Mouse (Mus musculus): ENCODE data around the gene Mdn1.

The Mdn1 gene

DNA sequence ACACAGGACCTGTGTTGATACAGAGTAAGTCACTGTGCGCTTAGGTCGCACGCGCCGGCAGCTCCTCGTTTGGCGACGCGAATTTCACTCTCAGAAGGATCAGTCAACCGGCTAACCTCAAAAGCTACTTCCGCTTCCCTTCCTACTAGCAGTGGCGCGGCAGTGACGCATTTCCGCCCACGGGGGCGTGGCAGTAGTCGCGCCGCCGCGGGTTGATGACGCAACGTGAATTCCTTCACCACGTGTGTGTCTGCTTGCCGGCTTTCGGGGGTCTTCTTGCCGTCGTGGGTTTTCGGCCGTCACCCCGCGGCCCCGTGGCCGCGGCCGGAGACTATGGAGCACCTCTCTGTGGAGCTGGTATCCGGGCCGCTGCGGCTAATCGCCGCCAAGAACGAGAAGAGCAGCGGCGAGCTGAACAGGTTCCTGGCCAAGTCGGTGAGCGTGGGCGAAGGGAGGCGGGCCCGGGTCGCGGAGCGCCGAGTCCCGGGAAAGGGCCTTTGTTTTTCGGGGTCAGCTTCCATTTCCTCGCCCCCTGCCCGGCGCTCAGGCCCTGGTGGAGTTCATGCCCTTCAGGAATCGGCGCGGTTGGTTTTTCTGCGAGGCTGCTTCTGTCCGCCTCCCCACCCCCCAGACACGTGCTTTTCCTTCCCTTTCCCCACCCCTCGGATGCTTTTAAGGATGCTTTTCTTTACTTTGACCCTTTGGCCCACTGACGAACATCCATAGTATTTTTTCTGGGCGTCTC is at the start of gene Mdn1:
Gene Mdn1, plus strand, starts transcription at position 202 of the 745 bp plus-strand sequence.
- DNase-seq (ENCODE audit: low read depth, low spot score) = peak; percentile 92

- peak; percentile 99 for DNase-seq (ENCODE audit: low read depth, low spot score)
These were observed 41.7 kb upstream of the Mdn1 start, which contains the start of gene Casp8ap2 for GRCm38 (mm10) chr4:32615034-32615881. TSS of gene Casp8ap2 (plus strand) at chr4:32615451.

- no peak for DNase-seq (ENCODE audit: low read depth, low spot score)
These were observed 35.3 kb upstream of the Mdn1 start for GRCm38 (mm10) chr4:32621637-32622036.

DNA sequence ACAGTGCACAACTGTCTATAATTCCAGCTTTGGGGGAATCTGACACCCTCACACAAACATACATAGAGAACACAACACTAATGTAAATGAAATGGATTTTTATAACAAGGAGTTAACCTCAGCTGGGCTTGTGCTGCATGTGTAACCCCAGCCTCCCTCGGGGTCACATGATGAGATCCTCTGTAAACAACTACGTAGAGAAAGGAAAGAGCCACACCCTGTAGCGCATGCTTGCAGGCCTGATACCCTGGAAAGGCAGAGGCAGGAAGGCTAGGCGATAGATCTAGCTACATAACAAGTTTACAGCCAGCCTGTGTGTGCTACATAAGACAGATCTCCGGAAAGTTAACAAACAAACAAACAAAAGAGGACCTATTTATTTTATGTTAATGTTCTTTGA is 5.2 kb upstream of the Mdn1 start:
- no peak for DNase-seq (ENCODE audit: low read depth, low spot score)

DNA sequence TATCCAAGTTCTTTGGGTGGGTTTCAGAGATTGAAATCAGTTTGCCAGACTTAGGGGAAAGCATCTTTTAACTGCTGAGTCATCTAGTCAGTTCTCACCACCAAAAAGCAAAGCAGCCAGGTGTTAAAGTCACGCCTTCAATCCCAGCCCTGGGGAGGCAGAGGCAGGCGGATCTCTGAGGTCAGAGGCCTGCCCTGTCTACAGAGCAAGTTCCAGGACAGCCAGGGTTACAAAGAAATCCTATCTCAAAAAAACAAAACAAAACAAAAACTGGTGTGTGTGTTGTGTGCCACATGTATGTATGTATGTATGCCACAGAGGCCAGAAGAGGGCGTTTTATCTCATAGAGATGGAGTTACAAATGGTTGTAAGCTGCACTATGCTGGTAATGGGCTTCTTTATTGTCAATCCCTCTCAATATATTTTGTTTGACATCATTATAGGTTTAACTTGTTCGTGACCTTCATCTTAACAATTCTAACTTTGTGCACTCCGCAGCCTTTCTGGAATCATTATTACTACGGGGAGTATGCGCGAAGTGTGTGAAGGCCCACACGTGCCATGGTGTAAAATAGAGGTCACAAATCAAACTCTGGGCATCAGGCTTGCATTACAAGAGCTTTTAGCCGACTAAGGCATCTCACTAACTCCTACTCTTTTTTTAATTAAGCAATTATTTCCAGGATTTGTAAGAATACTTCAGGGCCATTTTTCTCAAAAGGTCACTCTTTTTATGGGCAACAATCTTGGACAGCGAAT is 594 bp upstream of the Mdn1 start:
- DNase-seq (ENCODE audit: low read depth, low spot score) = peak; percentile 42

DNA sequence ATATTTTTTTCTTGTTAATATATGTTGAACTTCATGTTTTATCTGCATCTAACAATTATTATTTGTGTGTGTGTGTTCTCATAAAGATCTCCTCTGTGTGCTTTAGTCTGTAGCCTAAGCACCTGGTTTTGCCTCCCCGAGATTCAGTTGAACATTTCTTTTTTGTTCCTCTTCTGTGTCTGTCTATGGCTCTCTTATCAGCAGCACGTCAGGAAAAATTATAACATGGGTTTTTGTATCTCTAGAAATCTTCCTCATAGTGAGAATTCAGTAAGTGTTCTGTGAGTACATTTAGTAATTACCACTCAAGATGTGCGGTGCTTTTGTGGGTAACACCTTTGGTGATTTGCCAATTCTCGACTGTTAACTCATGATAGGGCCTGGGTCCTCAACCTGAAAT is 8.9 kb downstream of the Mdn1 start:
- no peak for DNase-seq (ENCODE audit: low read depth, low spot score)

GRCm38 (mm10) chr4:32668291-32668690 is 11.4 kb downstream of the Mdn1 start:
- DNase-seq (ENCODE audit: low read depth, low spot score) = peak; percentile 42

GRCm38 (mm10) chr4:32669825-32670224 is 12.9 kb downstream of the Mdn1 start:
- DNase-seq (ENCODE audit: low read depth, low spot score) = no peak

DNA sequence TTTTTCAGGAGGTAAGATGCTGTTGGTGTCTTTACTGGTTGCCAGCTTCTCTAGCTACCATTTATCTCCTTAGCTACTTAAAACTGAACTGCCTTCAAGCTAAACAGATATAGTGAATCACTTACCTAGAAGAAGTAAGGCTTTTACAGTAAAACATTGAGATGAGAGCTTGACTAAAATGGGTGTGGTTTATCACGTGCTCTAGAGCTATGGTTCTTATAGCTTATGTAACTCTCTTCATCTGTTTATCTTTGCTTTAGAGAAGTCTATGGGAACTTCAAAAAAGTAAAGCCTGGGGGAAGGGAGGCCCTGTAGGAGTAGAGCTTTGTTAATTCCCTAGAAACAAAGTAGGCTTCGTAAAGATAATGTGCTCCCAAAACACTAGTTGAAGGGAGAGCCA is 17.1 kb downstream of the Mdn1 start:
- DNase-seq (ENCODE audit: low read depth, low spot score) = no peak

DNA sequence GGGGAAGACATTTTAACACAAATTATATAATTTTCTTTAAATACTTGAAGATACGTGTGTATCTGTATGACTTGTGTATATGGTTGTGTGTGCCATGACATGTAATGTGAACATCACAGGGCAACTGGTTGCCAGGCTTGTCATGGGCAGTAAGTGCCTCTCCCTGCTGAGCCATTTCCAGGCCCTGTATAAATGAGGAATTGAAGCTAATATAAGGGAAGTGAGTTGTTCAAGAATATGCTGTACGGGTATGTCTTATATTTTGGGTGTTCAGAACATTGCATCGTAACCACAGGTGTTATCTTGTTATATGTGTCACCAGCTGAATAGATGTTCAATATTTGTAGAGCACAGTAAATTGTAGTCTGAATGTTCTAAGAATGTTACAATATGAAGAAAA is 20.6 kb downstream of the Mdn1 start:
- no peak for DNase-seq (ENCODE audit: low read depth, low spot score)

- DNase-seq (ENCODE audit: low read depth, low spot score) = peak; percentile 17
These were observed 23.9 kb downstream of the Mdn1 start for GRCm38 (mm10) chr4:32680843-32681242.

DNA sequence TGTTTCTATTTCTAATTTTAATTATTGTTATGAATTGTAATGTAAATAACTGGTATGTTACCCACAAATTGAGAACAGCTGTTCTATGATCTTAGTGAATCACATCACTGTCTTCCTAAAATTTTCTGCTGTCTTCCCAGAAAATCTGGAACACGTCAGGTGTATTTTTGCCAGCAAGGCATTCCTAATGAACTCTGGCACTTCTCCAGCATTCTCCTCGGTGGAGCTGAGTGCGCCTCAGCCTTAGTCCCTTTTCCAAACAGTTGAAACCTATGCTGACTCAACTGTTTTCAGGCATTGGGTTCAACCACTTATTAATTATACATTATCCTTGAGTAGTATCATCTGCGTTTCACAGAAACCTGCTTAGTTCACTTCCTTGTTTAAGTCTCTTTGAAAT is 25.6 kb downstream of the Mdn1 start:
- DNase-seq (ENCODE audit: low read depth, low spot score) = peak; percentile 4

GRCm38 (mm10) chr4:32683061-32683582 is 26.2 kb downstream of the Mdn1 start:
- DNase-seq (ENCODE audit: low read depth, low spot score) = no peak

DNA sequence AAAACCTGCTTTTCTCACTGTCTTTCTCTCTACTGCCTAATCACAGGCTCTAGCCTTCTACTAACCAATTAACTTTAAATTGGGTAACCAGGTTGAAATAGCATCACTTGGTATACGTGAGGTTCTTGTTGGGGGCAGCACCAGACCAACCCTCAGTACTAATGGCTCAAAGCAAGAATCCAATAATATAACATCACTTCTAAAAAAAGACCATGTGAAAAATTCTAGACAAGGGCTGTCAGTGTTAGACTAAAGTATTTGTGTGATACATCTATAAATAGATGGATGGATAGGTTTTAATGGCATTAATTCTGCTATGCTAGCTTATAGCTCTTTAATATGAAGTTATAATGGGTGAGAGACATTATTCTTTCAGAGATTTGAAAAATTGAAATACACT is 60.8 kb downstream of the Mdn1 start:
- DNase-seq (ENCODE audit: low read depth, low spot score) = no peak

GRCm38 (mm10) chr4:32745394-32745793 is 88.5 kb downstream of the Mdn1 start:
- peak; percentile 4 for DNase-seq (ENCODE audit: low read depth, low spot score)

DNA sequence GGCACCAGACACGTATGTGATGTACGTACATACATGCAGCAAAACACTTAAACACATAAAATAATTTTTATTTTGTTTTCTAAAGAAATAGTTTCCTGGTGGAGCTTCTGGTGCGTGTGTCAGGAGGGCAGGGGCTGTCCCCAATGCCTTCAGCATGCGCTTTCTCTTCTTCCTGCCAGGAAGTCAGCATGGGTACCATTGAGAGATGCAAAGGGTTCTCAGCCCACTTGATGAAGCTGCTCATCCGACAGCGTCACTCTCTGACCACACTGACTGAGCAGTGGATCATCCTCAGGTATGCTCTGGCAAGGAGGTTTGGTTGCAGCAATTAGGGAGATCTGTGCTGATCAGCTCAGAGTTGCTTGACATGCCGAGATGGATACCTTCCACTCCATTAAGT is 91.5 kb downstream of the Mdn1 start:
- DNase-seq (ENCODE audit: low read depth, low spot score) = no peak

DNA sequence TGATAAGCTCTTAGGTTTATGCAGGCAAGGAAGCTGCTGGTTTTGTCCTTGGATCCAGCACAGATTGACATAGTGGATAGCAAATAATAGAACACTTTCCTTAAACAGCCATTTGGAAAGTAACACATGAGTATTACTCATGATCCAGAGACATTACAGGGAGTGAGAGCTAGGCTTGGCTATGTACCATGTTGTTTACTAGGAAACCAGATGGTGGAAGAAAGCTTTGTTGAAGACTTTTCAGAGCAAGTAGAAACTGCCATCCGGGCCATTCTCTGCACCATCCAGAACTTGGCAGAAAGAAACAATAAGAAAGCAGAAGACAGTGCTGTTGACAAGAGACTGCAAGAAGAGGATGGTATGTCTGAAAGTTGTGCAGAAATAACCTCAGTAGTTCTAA is 93.8 kb downstream of the Mdn1 start:
- DNase-seq (ENCODE audit: low read depth, low spot score) = no peak

GRCm38 (mm10) chr4:32757430-32757829 is 100.5 kb downstream of the Mdn1 start:
- DNase-seq (ENCODE audit: low read depth, low spot score) = no peak

DNA sequence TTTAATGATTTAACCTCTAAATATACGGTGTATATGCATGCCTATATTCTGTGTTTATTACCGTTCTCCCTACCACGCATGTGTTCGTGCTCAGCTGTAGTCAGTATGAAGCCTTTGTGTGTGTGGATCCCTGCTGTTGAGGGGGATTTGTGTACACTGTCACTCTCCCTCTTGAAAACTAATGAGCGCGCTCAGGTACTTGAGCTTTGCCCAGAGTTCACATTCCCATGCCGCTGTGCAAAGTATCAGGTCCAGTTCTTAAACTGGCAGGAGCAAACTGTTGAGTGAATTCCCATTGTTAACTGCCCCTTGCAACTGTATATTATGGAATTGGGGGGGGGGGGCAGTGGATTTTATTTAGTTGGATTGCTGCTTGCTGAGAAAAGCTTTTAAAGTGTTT is 110.6 kb downstream of the Mdn1 start:
- DNase-seq (ENCODE audit: low read depth, low spot score) = no peak

DNA sequence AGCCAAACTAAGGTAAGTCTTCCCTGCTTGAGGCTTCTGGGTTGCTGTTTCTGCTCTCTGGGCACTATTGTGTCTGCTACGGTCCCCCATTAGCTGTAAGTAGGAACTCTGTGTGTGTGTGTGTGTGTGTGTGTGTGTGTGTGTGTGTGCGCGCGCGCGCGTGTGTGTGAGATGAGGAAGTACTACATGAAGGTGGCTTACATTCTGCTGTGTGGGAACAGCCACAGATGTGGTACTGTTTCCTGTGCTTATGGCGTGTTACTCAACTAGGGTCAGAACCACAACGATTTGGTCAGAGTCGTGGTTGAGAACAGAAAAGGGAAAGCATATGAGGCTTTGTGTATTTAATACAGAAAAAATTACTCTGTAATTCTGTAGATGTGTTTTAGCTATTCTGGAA is 111.1 kb downstream of the Mdn1 start:
- no peak for DNase-seq (ENCODE audit: low read depth, low spot score)

DNA sequence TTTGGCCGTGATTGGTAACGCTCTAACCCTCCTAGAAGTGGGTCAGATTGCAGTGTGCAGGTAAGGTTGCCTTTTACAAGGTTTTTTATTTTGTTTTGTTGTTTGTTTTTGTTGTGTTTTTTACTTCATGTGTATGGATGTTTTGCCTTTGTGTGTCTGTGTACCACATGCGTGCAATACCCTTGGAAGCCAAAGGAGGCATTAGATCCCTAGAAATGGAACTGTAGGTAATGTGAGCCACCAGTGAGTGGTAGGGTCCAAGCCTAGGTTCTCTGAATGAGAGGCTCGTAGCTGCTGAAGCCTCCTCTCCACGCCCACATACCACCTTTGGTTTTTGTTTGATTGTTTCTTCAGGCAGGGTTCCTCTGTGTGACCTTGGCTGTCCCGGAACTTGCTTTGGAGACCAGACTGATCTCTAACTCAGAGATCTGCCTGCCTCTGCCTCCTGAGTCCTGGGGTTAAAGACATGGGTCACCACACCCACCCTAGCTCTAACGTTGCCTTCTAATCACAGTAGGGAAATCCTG is 113.4 kb downstream of the Mdn1 start:
- peak; percentile 19 for DNase-seq (ENCODE audit: low read depth, low spot score)

DNA sequence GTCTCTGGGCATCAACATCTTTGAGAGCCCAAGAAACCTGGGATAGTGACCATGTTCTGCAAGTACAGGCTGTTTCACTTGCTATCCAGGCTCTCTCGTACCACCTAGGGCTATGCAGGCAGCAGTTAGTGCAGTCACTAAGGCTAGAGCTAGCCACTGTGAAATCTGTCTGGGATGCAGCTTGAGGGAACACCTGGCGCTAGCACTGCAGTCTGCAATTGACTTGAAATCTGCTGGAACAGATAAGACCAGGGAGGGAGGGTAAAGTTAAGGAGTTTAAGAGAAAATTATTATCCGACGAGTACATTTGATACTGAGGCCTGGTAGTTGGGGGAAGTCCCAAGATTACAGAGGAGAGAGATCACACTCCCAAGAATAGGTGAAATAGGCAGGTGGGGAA is 123.1 kb downstream of the Mdn1 start:
- DNase-seq (ENCODE audit: low read depth, low spot score) = no peak

Data from 3T3-L1 (cell line).